Mouse (Mus musculus) intestine, embryonic 14.5 days (tissue): Measurements from ENCODE around the gene Actl6b. TPM values are rescaled to one million over a fixed set of nuclear protein-coding genes. Genes with fewer than 3 reads are reported as not detected.
A peak's percentile ranks its signal among the peaks of the same experiment; 100 is the strongest.

Experiments used
- ATAC-seq: fragments of 200-750 bp; cut with Nextera tagmentation; replicated peaks from 2 replicates; pipeline ENCODE4 v1.8.0; 2017; ENCODE audit warnings: low read depth, moderate number of reproducible peaks, moderate TSS enrichment, moderate library complexity; ENCODE audit not compliant: low FRiP score, low TSS enrichment
- DNase-seq: peaks from one replicate; pipeline ENCODE4 v3.0.0-alpha.2; 2018; ENCODE audit warnings: low spot score
- H3K27ac ChIP-seq: fragments of 300-500 bp; sonication (generic); 2 replicates; pipeline ENCODE4 v1.5.1; 2014; ENCODE audit warnings: low read depth, mild to moderate bottlenecking, control low read depth
- H3K27me3 ChIP-seq: fragments of 300-500 bp; sonication (generic); replicated peaks from 2 replicates; pipeline ENCODE4 v1.6.1; 2014; ENCODE audit warnings: low read length, control low read depth; ENCODE audit not compliant: control insufficient read depth, insufficient read depth
- H3K36me3 ChIP-seq: fragments of 300-500 bp; sonication (generic); 2 replicates; pipeline ENCODE4 v1.6.1; 2014; ENCODE audit warnings: low read length, control low read depth; ENCODE audit not compliant: control insufficient read depth, insufficient read depth
- H3K4me1 ChIP-seq: fragments of 300-500 bp; sonication (generic); replicated peaks from 2 replicates; pipeline ENCODE4 v1.6.1; 2014; ENCODE audit warnings: low read length, control low read depth, mixed read lengths; ENCODE audit not compliant: control insufficient read depth, insufficient read depth
- H3K4me2 ChIP-seq: fragments of 300-500 bp; sonication (generic); 2 replicates; pipeline ENCODE4 v1.6.1; 2014; ENCODE audit warnings: low read length
- H3K4me3 ChIP-seq: fragments of 300-500 bp; sonication (generic); 2 replicates; pipeline ENCODE4 v1.5.1; 2014; ENCODE audit warnings: low read depth, low read length, control low read depth, mixed read lengths
- H3K9ac ChIP-seq: fragments of 300-500 bp; sonication (generic); 2 replicates; pipeline ENCODE4 v1.6.1; 2014; ENCODE audit warnings: mild to moderate bottlenecking, low read length
- H3K9me3 ChIP-seq: fragments of 300-500 bp; sonication (generic); 2 replicates; pipeline ENCODE4 v1.6.1; 2016; ENCODE audit warnings: low read length, control low read depth; ENCODE audit not compliant: control insufficient read depth
- WGBS: fragments of 180-500 bp; shearing (Covaris S2); extraction: QIAGEN DNeasy Blood & Tissue Kit; methylation state at CpG from one replicate; pipeline ENCODE4 v1.1.7; 2014; 5-methylcytosine and 5-hydroxymethylcytosine counted together
- polyA plus RNA-seq: library from polyadenylated mRNA; unstranded; fragments of >200 nt; fragmentation: Nextera tagmentation; extraction: Ambion mirVana; gene quantifications from 2 replicates; pipeline ENCODE4 v1.2.1, GENCODE M21; 2014

Gene Actl6b
- 3.5 and 6.7 TPM in 2 replicates for polyA plus RNA-seq

- ATAC-seq (peak; percentile 87), DNase-seq (peak; percentile 91)
- no peak within 1 kb of the TSS for H3K27ac ChIP-seq
- H3K27me3 ChIP-seq: peaks cover 17% of the 10 kb centered on the region
- H3K9me3 ChIP-seq: no peaks in the 10 kb centered on the region
- no peaks in the 10 kb centered on the region for H3K36me3 ChIP-seq
- H3K4me2 ChIP-seq: peak within 1 kb of the TSS; percentile 43
- WGBS: 2% methylated on average over 36 of the region's 37 CpGs
- no peak within 1 kb of the TSS for H3K9ac ChIP-seq
- peak within 1 kb of the TSS; percentile 15 for H3K4me3 ChIP-seq
- H3K4me1 ChIP-seq: no peaks in the 10 kb centered on the region
Observed at GRCm38 (mm10) chr5:137553411-137553837, at the start of gene Actl6b. Actl6b (plus strand) TSS chr5:137553517.

- no peaks in the 10 kb centered on the region for H3K27me3 ChIP-seq
- DNase-seq: no peak
Observed at GRCm38 (mm10) chr5:137504041-137504440, 49.3 kb upstream of the Actl6b start.

GRCm38 (mm10) chr5:137510014-137510501, 43.3 kb upstream of the Actl6b start:
- peaks cover 20% of the 10 kb centered on the region for H3K4me1 ChIP-seq
- peak overlapping the region; percentile 72 for H3K4me2 ChIP-seq
- WGBS: 2% methylated on average over 51 of the region's 52 CpGs
- no peaks in the 10 kb centered on the region for H3K9me3 ChIP-seq
- no peaks in the 10 kb centered on the region for H3K27me3 ChIP-seq
- H3K4me3 ChIP-seq: peak overlapping the region; percentile 96
- peak overlapping the region; percentile 83 for H3K27ac ChIP-seq
- H3K36me3 ChIP-seq: no peaks in the 10 kb centered on the region
- peak overlapping the region; percentile 97 for H3K9ac ChIP-seq
- peak; percentile 90 for DNase-seq
- peak; percentile 83 for ATAC-seq

More at GRCm38 (mm10) chr5:137504041-137504440, 49.3 kb upstream of the Actl6b start:
- 81% methylated on average over 6 of the region's 6 CpGs for WGBS
- Histone ChIP-seq H3K36me3 (0 out of 2 replicates have a peak, but pooled peaks cover 5% of the 10 kb centered on the region), H3K4me1 (peaks cover 10% of the 10 kb centered on the region), H3K9ac (no peak overlapping the region), H3K4me2 (no peak overlapping the region), H3K4me3 (no peak overlapping the region), H3K9me3 (no peaks in the 10 kb centered on the region), H3K27ac (no peak overlapping the region)
- no peak for ATAC-seq

GRCm38 (mm10) chr5:137510573-137511390, 42.5 kb upstream of the Actl6b start:
- ATAC-seq: peak; percentile 41; the same call in 1 of the 2 replicates
- Histone ChIP-seq H3K27me3 (no peaks in the 10 kb centered on the region), H3K4me3 (peak overlapping the region; percentile 96), H3K9me3 (no peaks in the 10 kb centered on the region), H3K4me2 (peak overlapping the region; percentile 72), H3K36me3 (no peaks in the 10 kb centered on the region), H3K27ac (peak overlapping the region; percentile 83), H3K4me1 (peaks cover 20% of the 10 kb centered on the region), H3K9ac (peak overlapping the region; percentile 97)
- WGBS: 1% methylated on average over 56 of the region's 83 CpGs
- no peak for DNase-seq

GRCm38 (mm10) chr5:137511706-137512105, 41.6 kb upstream of the Actl6b start:
- H3K4me2 ChIP-seq: peak overlapping the region; percentile 72
- H3K27ac ChIP-seq: no peak overlapping the region
- H3K9ac ChIP-seq: peak overlapping the region; percentile 97; the same call in 1 of the 2 replicates
- DNase-seq (no peak), ATAC-seq (no peak)
- no peaks in the 10 kb centered on the region for H3K9me3 ChIP-seq
- H3K4me3 ChIP-seq: peak overlapping the region; percentile 96
- peaks cover 20% of the 10 kb centered on the region for H3K4me1 ChIP-seq
- no peaks in the 10 kb centered on the region for H3K36me3 ChIP-seq
- 49% methylated on average over 3 of the region's 3 CpGs for WGBS
- no peaks in the 10 kb centered on the region for H3K27me3 ChIP-seq

- Histone ChIP-seq H3K9ac (no peak overlapping the region), H3K4me1 (peaks cover 20% of the 10 kb centered on the region), H3K4me3 (no peak overlapping the region), H3K4me2 (no peak overlapping the region), H3K9me3 (no peaks in the 10 kb centered on the region), H3K27ac (no peak overlapping the region), H3K27me3 (no peaks in the 10 kb centered on the region), H3K36me3 (peaks cover 10% of the 10 kb centered on the region; the same call in 1 of the 2 replicates)
- DNase-seq (no peak), ATAC-seq (no peak)
- 78% methylated on average over 11 of the region's 11 CpGs for WGBS
Observed at GRCm38 (mm10) chr5:137512847-137513794, 40.2 kb upstream of the Actl6b start.

GRCm38 (mm10) chr5:137513951-137514721, 39.2 kb upstream of the Actl6b start:
- Histone ChIP-seq H3K9me3 (no peaks in the 10 kb centered on the region), H3K4me2 (no peak overlapping the region), H3K9ac (no peak overlapping the region), H3K27ac (no peak overlapping the region), H3K4me1 (peaks cover 20% of the 10 kb centered on the region), H3K27me3 (no peaks in the 10 kb centered on the region), H3K4me3 (no peak overlapping the region), H3K36me3 (peaks cover 19% of the 10 kb centered on the region)
- WGBS: 84% methylated on average over 12 of the region's 12 CpGs
- no peak for ATAC-seq
- no peak for DNase-seq
